Mouse (Mus musculus): ENCODE measurements at regions not wholly inside any gene's neighbourhood (a gene's known extent, or its start where the extent isn't known, plus 50 kb on each side); places are given as distances from the start of the nearest gene placed in this dataset.
"Not testable (repeated sequence)": the region's sequence is repeated elsewhere in the genome, so short reads cannot be mapped to it uniquely, and the experiment has no call there.

GRCm38 (mm10) chr17:93067850-93068249 lies 131.0 kb upstream of the Adcyap1 start:
- not testable (repeated sequence) for DNase-seq

DNA sequence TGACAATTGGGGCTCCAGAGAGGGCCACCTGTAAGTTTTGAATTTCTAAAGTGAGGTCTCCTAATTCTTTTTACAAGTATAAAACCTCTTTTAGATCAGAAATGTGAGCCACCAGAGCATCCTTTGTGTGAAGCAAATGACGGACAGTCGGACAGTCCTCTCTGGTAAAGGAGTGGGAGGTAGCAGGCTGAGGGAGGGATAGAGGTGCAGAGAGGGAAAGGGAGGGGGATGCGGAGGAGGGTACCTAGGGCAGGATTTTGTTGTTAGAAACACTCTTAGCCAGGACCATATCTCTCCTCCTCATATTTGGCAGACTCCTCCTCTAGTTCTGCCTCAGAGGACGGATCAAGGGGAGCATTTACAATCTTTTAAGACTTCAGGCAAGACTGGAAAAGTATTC lies 130.3 kb upstream of the Adcyap1 start:
- DNase-seq: no peak

DNA sequence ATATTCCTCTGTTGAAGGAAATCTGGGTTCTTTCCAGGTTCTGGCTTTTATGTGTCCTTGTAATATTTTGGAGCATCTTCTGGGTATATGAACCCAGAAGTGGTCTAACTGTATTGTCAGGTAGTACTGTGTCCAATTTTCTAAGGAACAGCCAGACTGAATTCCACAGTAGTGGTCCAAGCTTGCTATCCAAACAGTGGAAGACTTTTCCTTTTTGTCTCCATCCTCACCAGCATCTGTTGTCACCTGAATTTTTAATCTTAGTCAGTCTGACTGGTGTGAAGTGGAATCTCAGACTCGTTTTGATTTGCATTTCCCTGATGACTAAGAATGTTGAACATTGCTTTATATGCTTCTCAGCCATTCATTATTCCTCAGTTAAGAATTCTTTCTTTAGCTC lies 114.8 kb upstream of the Adcyap1 start:
- no peak for DNase-seq

- DNase-seq: no peak
Measured at GRCm38 (mm10) chr17:93104516-93104915, 94.3 kb upstream of the Adcyap1 start.

- peak in 1 of 2 experiments; percentile 2 for DNase-seq
Measured at GRCm38 (mm10) chr17:93140003-93140402, 58.8 kb upstream of the Adcyap1 start.

GRCm38 (mm10) chr17:93141125-93141524 lies 57.7 kb upstream of the Adcyap1 start:
- peak in 1 of 2 experiments; percentile 12 for DNase-seq

All from kidney, postnatal 25 days (tissue).